Mouse (Mus musculus) limb, embryonic 14.5 days (tissue): ENCODE data around the gene Psmd8. TPM values are rescaled to one million over a fixed set of nuclear protein-coding genes. Genes with fewer than 3 reads are reported as not detected.
"Not testable (repeated sequence)": the region's sequence is repeated elsewhere in the genome, so short reads cannot be mapped to it uniquely, and the experiment has no call there.

ENCODE experiments used
- ATAC-seq: fragments of 200-750 bp; cut with Nextera tagmentation; 2 replicates; pipeline ENCODE4 v1.8.0; 2017; ENCODE audit warnings: low read depth, moderate number of reproducible peaks, moderate TSS enrichment; ENCODE audit not compliant: low FRiP score
- DNase-seq: peaks from one replicate; pipeline ENCODE4 v3.0.0-alpha.2; 2015; ENCODE audit warnings: low spot score
- H3K27ac ChIP-seq: fragments of 300-500 bp; sonication (generic); replicated peaks from 2 replicates; pipeline ENCODE4 v1.5.1; 2014; ENCODE audit warnings: low read depth, mild to moderate bottlenecking, low read length, moderate library complexity, mixed read lengths
- H3K27me3 ChIP-seq: fragments of 300-500 bp; sonication (generic); 2 replicates; pipeline ENCODE4 v1.6.1; 2014; ENCODE audit warnings: low read length, mixed read lengths; ENCODE audit not compliant: control insufficient read depth, insufficient read depth
- H3K36me3 ChIP-seq: fragments of 300-500 bp; sonication (generic); 2 replicates; pipeline ENCODE4 v1.6.1; 2014; ENCODE audit warnings: mild to moderate bottlenecking, low read length, moderate library complexity, mixed read lengths; ENCODE audit not compliant: control insufficient read depth, insufficient read depth
- H3K4me1 ChIP-seq: fragments of 300-500 bp; sonication (generic); 2 replicates; pipeline ENCODE4 v1.6.1; 2014; ENCODE audit warnings: antibody characterized with exemption, low read length, mixed read lengths; ENCODE audit not compliant: control insufficient read depth, insufficient read depth
- H3K4me2 ChIP-seq: fragments of 300-500 bp; sonication (generic); replicated peaks from 2 replicates; pipeline ENCODE4 v1.6.1; 2014; ENCODE audit warnings: low read depth, mild to moderate bottlenecking, low read length, moderate library complexity; ENCODE audit not compliant: severe bottlenecking
- H3K4me3 ChIP-seq: fragments of 300-500 bp; sonication (generic); replicated peaks from 2 replicates; pipeline ENCODE4 v1.5.1; 2014; ENCODE audit warnings: low read length
- H3K9ac ChIP-seq: fragments of 300-500 bp; sonication (generic); 2 replicates; pipeline ENCODE4 v1.6.1; 2014; ENCODE audit warnings: mild to moderate bottlenecking, low read depth, low read length, moderate library complexity; ENCODE audit not compliant: severe bottlenecking
- H3K9me3 ChIP-seq: fragments of 300-500 bp; sonication (generic); 2 replicates; pipeline ENCODE4 v1.6.1; 2016; ENCODE audit warnings: low read length; ENCODE audit not compliant: control insufficient read depth
- POLR2A ChIP-seq: fragments of 200-500 bp; IDR thresholded peaks from 2 replicates; pipeline ENCODE4 v1.8.0; 2012; ENCODE audit warnings: inconsistent platforms, mild to moderate bottlenecking, moderate library complexity, borderline replicate concordance; ENCODE audit not compliant: insufficient read depth, insufficient read length; ENCODE audit errors: extremely low read depth
- WGBS: fragments of 180-500 bp; shearing (Covaris S2); extraction: QIAGEN DNeasy Blood & Tissue Kit; methylation state at CpG from one replicate; pipeline ENCODE4 v1.1.7; 2014; 5-methylcytosine and 5-hydroxymethylcytosine counted together
- polyA plus RNA-seq, 2 experiments: library from polyadenylated mRNA; depleted of rRNA in 1 of 2; stranded (reverse) in 1 of 2; unstranded in 1 of 2; fragments of >200 nt; fragmentation: Nextera tagmentation in 1 of 2; extraction: Ambion mirVana in 1 of 2; gene quantifications; 2 replicates each; pipeline versions ENCODE4 v1.2.1 to v1.2.3; 2012 to 2014

Gene Psmd8
- polyA plus RNA-seq, 2 experiments, result 216 to 264 TPM

DNA sequence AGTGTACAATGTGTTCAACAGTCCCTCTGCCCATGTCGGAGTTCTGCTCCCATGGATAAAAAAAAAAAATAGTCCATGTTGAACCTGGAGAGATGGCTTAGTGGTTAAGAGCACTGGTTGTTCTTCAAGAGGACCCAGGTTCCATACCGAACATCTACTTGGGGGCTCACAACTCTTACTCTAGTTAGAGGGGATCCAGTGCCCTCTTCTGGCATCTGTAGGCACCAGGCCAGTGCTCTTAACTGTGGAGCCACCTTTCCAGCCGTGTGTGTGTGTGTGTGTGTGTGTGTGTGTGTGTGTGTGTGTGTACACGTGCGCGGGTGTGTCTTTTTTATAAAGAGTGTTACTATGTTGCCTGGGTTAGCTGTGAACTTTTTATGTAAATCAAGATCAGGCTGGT lies 22.1 kb upstream of the Psmd8 start:
- ATAC-seq (no peak), DNase-seq (no peak)
- Histone ChIP-seq H3K36me3 (no peaks in the 10 kb centered on the region), H3K27ac (no peak overlapping the region), H3K4me1 (no peaks in the 10 kb centered on the region), H3K27me3 (no peaks in the 10 kb centered on the region), H3K9me3 (no peaks in the 10 kb centered on the region), H3K4me2 (no peak overlapping the region), H3K9ac (no peak overlapping the region), H3K4me3 (no peak overlapping the region)
- 86% methylated on average over 5 of the region's 6 CpGs for WGBS
- no peak for TF ChIP-seq POLR2A

- not testable (repeated sequence) for H3K36me3 ChIP-seq, H3K4me3 ChIP-seq, H3K9me3 ChIP-seq, H3K27ac ChIP-seq, H3K9ac ChIP-seq, ATAC-seq, H3K4me1 ChIP-seq, H3K27me3 ChIP-seq, H3K4me2 ChIP-seq, DNase-seq
- WGBS, result 92% methylated on average over 1 of the region's 1 CpGs
Observed at GRCm38 (mm10) chr7:29194230-29194629, 13.7 kb upstream of the Psmd8 start.

DNA sequence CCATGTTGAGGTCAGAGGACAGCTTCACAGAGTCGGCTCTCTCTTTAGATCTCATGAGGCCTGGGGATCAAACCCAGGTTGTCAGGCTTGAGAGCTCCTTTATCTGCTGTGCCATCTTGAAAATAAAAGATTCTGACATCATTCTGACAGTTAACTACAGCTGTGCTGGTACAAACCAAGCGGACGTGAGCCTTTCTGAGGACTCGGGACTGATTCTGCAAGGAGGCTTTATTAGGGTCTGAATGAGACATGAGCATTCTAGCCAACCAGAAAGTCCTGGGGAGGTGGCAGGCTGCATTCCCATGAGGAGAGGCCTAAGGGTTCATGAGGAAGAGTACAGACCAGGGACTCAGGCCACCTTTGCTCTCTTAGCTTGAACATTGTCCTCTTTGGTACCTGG lies 822 bp upstream of the Psmd8 start:
- H3K27me3 ChIP-seq, H3K27ac ChIP-seq, DNase-seq, ATAC-seq, H3K4me3 ChIP-seq, H3K9me3 ChIP-seq, H3K36me3 ChIP-seq, H3K4me2 ChIP-seq, H3K9ac ChIP-seq: not testable (repeated sequence)
- 92% methylated on average over 4 of the region's 4 CpGs for WGBS
- H3K4me1 ChIP-seq, result peaks cover 14% of the 10 kb centered on the region

DNA sequence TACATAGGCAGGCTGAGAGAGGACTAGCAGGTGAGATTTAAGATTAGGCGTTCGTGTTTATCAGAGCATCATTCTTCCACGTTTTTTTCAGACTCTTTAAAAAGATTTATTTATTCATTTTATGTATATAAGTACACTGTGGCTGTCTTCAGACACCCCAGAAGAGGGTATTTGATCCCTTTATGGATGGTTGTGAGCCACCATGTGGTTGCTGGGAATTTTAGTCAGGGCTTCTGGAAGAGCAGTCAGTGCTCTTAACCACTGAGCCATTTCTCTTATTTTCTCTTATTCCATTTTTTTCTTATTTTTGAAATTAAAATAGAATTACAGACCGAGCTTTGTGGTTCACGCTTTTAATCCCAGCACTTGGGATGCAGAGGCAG lies 344 bp upstream of the Psmd8 start:
- Histone ChIP-seq H3K4me1 (peaks cover 14% of the 10 kb centered on the region), H3K4me2 (peak overlapping the region; percentile 89), H3K27ac (0 out of 2 replicates have a peak overlapping the region, but pooled peaks have one; percentile 33), H3K36me3 (peaks cover 13% of the 10 kb centered on the region), H3K9me3 (no peaks in the 10 kb centered on the region), H3K27me3 (no peaks in the 10 kb centered on the region), H3K9ac (peak overlapping the region; percentile 36; the same call in 1 of the 2 replicates), H3K4me3 (peak overlapping the region; percentile 90)
- ATAC-seq, result no peak
- WGBS, result 39% methylated on average over 5 of the region's 5 CpGs
- no peak for DNase-seq
- no peak for TF ChIP-seq POLR2A

- ATAC-seq (no peak), DNase-seq (no peak)
- H3K9ac ChIP-seq, result peak overlapping the region; percentile 82
- 52% methylated on average over 7 of the region's 7 CpGs for WGBS
- no peak for TF ChIP-seq POLR2A
- H3K4me3 ChIP-seq, result peak overlapping the region; percentile 90
- no peaks in the 10 kb centered on the region for H3K9me3 ChIP-seq
- peak overlapping the region; percentile 89 for H3K4me2 ChIP-seq
- no peak overlapping the region for H3K27ac ChIP-seq
- peaks cover 28% of the 10 kb centered on the region for H3K36me3 ChIP-seq
- peaks cover 14% of the 10 kb centered on the region for H3K4me1 ChIP-seq
- H3K27me3 ChIP-seq, result no peaks in the 10 kb centered on the region
Observed at GRCm38 (mm10) chr7:29179323-29179722, 1.2 kb downstream of the Psmd8 start.

DNA sequence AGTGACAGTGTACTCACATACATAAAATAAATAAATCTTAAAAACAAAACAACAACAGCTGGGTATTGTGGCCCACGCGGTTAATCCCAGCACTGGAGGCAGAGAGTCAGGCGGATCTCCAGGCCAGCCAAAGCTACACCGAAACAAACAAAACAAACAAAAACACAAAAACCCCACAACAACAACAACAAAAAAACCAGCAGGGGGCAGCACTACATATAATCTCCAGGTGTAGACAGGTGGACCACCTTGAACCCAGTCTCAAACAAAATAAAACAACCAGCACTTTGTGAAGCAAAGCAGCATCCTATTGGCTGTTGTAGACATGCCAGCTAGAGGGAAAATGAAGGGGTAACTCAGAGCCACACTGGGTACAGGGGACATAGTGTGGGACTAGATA lies 2.4 kb downstream of the Psmd8 start:
- no peak for DNase-seq
- Histone ChIP-seq H3K9me3 (no peaks in the 10 kb centered on the region), H3K4me3 (no peak overlapping the region), H3K27ac (no peak overlapping the region), H3K27me3 (peaks cover 9% of the 10 kb centered on the region), H3K36me3 (peaks cover 40% of the 10 kb centered on the region), H3K9ac (no peak overlapping the region), H3K4me2 (no peak overlapping the region), H3K4me1 (peaks cover 14% of the 10 kb centered on the region)
- ATAC-seq, result no peak
- TF ChIP-seq POLR2A, result no peak
- 90% methylated on average over 4 of the region's 4 CpGs for WGBS
